7 mouse cellular contexts compared by ENCODE assay signal in genomic region chr11:98918231-98918630, GRCm38 (mm10). TPM values are rescaled to one million over a fixed set of nuclear protein-coding genes. Genes with fewer than 3 reads are reported as not detected.
DNase-seq lines count a peak whose midpoint lies in the region; ATAC-seq and TF ChIP-seq lines count a peak whose summit lies in the region.

No protein-coding gene starts in this region.

- 57% methylated on average over 9 of the region's 9 CpGs for WGBS in lung, embryonic 16.5 days
- WGBS in intestine, postnatal 0 days = 51% methylated on average over 9 of the region's 9 CpGs

- H3K9ac ChIP-seq in lung, embryonic 16.5 days (ENCODE audit: low read length) = peak overlapping the region; percentile 11; the same call in 1 of the 2 replicates
- H3K9ac ChIP-seq in intestine, postnatal 0 days (ENCODE audit: low read depth, low read length) = no peak overlapping the region

- no peaks in the 10 kb centered on the region for H3K27me3 ChIP-seq in lung, embryonic 16.5 days (ENCODE audit: control insufficient read depth, insufficient read depth, low read depth, low read length)
- H3K27me3 ChIP-seq in intestine, postnatal 0 days (replicated peaks; ENCODE audit: control insufficient read depth, insufficient read depth, low read length) = no peaks in the 10 kb centered on the region

- no peak for TF ChIP-seq CTCF in intestine, postnatal 0 days (IDR thresholded peaks at IDR 0.05; ENCODE audit: low read depth)

- no peak for DNase-seq in lung, postnatal 14 days
- peak; percentile 41 to 59 for DNase-seq in monocyte, adult 2 months (ENCODE audit: low read depth in 1 of 2, low spot score in 2 of 2)
- DNase-seq in urinary bladder, adult 18-20 months (ENCODE audit: low spot score in 2 of 2) = no peak
- DNase-seq in embryo, embryonic 9.5 days (ENCODE audit: extremely low spot score) = no peak

- no peak overlapping the region for H3K27ac ChIP-seq in lung, embryonic 16.5 days (ENCODE audit: low read length)
- peak overlapping the region; percentile 23; the same call in 1 of the 2 replicates for H3K27ac ChIP-seq in intestine, postnatal 0 days (ENCODE audit: low read depth, low read length)

- H3K4me1 ChIP-seq in lung, embryonic 16.5 days (replicated peaks; ENCODE audit: control insufficient read depth, insufficient read depth, low read length) = peaks cover 5% of the 10 kb centered on the region
- H3K4me1 ChIP-seq in intestine, postnatal 0 days (replicated peaks; ENCODE audit: control insufficient read depth, insufficient read depth, low read length) = no peaks in the 10 kb centered on the region

- H3K36me3 ChIP-seq in lung, embryonic 16.5 days (ENCODE audit: control insufficient read depth, insufficient read depth, low read length) = peaks cover 20% of the 10 kb centered on the region
- H3K36me3 ChIP-seq in intestine, postnatal 0 days (ENCODE audit: control insufficient read depth, insufficient read depth) = peaks cover 12% of the 10 kb centered on the region; the same call in 1 of the 2 replicates

- no peak for ATAC-seq in lung, embryonic 16.5 days (ENCODE audit: low read depth)
- peak; percentile 89 for ATAC-seq in common myeloid progenitor, adult 5-6 weeks (replicated peaks; ENCODE audit: low read depth, poor library complexity, severe bottlenecking)
- peak; percentile 31; the same call in 1 of the 2 replicates for ATAC-seq in intestine, postnatal 0 days

- H3K4me3 ChIP-seq in lung, embryonic 16.5 days (ENCODE audit: low read length) = no peak overlapping the region
- no peak overlapping the region for H3K4me3 ChIP-seq in intestine, postnatal 0 days (ENCODE audit: low read depth, low read length)

- no peaks in the 10 kb centered on the region for H3K9me3 ChIP-seq in lung, embryonic 16.5 days (ENCODE audit: control insufficient read depth, low read length)
- no peaks in the 10 kb centered on the region for H3K9me3 ChIP-seq in intestine, postnatal 0 days (ENCODE audit: control insufficient read depth)

- no peak overlapping the region for H3K4me2 ChIP-seq in lung, embryonic 16.5 days (ENCODE audit: low read depth, low read length)
- H3K4me2 ChIP-seq in intestine, postnatal 0 days (replicated peaks; ENCODE audit: low read depth) = peak overlapping the region; percentile 25

RNA-seq across cellular contexts. Expression of gene Rara, which starts 9.4 kb away (rescaled TPM):
- 35.4 and 37.2 TPM in 2 replicates for polyA plus RNA-seq in lung, embryonic 16.5 days (2015; fragmentation: Nextera tagmentation; extraction: Ambion mirVana)
- 1.2 and 5.6 TPM in 2 replicates for total RNA-seq in common myeloid progenitor, adult 5-6 weeks (2017)
- polyA plus RNA-seq in intestine, postnatal 0 days (2015; fragmentation: Nextera tagmentation; extraction: Ambion mirVana) = 22.2 and 22.4 TPM in 2 replicates

RNA-seq across cellular contexts. Expression of gene Cdc6, which starts 10.6 kb away (rescaled TPM):
- 34.0 and 38.3 TPM in 2 replicates for polyA plus RNA-seq in lung, embryonic 16.5 days (2015; fragmentation: Nextera tagmentation; extraction: Ambion mirVana)
- 41.1 and 47.2 TPM in 2 replicates for total RNA-seq in common myeloid progenitor, adult 5-6 weeks (2017)
- polyA plus RNA-seq in intestine, postnatal 0 days (2015; fragmentation: Nextera tagmentation; extraction: Ambion mirVana) = 4.0 and 4.5 TPM in 2 replicates

RNA-seq across cellular contexts. Expression of gene Wipf2, which starts 54.8 kb away (rescaled TPM):
- 4.6 and 4.8 TPM in 2 replicates for polyA plus RNA-seq in lung, embryonic 16.5 days (2015; fragmentation: Nextera tagmentation; extraction: Ambion mirVana)
- total RNA-seq in common myeloid progenitor, adult 5-6 weeks (2017) = 4.6 and 6.4 TPM in 2 replicates
- 3.9 and 5.0 TPM in 2 replicates for polyA plus RNA-seq in intestine, postnatal 0 days (2015; fragmentation: Nextera tagmentation; extraction: Ambion mirVana)

Comparison
In these comparisons a context has a peak if more than half of its experiments do, and no peak if none do; other contexts are left out.
1. DNase-seq: peak in monocyte, adult 2 months (2 of 2); none in lung, postnatal 14 days (single experiment), urinary bladder, adult 18-20 months (0 of 2) and embryo, embryonic 9.5 days (single experiment).